Mouse (Mus musculus): Measurements from ENCODE around the gene Telo2. TPM values are rescaled to one million over a fixed set of nuclear protein-coding genes. Genes with fewer than 3 reads are reported as not detected.
"Not testable (repeated sequence)": the region's sequence is repeated elsewhere in the genome, so short reads cannot be mapped to it uniquely, and the experiment has no call there.

The Telo2 gene
- polyA plus RNA-seq, 1 experiment from 2014 or later, result 45.4 TPM

DNA sequence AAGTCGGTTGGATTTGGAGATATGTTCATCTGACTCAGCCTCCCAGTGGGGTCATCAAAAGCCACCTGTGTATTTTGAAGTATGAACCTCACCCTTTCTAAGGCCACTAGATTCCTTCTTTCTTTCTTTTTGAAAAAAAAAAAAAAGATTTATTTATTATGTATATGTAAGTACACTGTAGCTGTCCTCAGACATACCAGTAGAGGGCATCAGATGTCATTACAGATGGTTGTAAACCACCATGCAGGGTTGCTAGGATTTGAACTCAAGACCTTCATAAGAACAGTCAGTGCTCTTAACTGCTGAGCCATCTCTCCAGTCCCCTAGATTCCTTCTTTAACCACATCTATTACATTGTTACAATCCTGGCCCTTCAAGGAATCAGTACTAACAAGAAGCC, 14.3 kb upstream of the Telo2 start:
- Histone ChIP-seq H3K4me2 (ENCODE audit: low read depth, low read length, severe bottlenecking) (no peak overlapping the region), H3K9ac (ENCODE audit: low read length) (no peak overlapping the region), H3K27me3 (ENCODE audit: control insufficient read depth, insufficient read depth, low read length) (no peaks in the 10 kb centered on the region), H3K4me1 (replicated peaks; ENCODE audit: control insufficient read depth, insufficient read depth, low read length) (peaks cover 7% of the 10 kb centered on the region; the same call in 1 of the 2 replicates), H3K27ac (ENCODE audit: low read depth, low read length) (no peak overlapping the region), H3K9me3 (ENCODE audit: control insufficient read depth, low read length) (no peaks in the 10 kb centered on the region), H3K4me3 (ENCODE audit: low read depth, low read length) (no peak overlapping the region), H3K36me3 (ENCODE audit: control insufficient read depth, insufficient read depth, low read length) (no peaks in the 10 kb centered on the region)
- DNase-seq (ENCODE audit: low spot score) (no peak), ATAC-seq (replicated peaks; ENCODE audit: low FRiP score) (no peak)
- WGBS, result 80% methylated on average over 1 of the region's 1 CpGs

DNA sequence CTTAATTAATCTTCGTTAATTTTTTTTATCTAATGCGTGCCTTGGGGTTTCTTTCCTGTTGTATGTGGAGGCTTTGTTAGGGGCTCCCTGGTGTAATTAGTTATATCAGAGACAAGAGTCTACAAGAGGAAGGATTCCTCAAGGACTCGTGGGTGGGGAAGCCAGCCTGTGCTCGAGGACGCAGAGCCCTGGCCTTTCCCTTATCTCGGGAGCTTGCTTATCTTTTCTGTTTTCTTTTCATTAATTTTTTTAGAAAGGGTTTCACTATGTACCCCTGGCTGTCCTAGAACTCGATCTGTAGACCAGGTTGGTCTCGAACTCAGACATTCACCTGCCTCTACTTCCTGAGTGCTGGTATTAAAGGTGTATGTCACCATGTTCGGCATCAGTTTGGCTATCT, 11.9 kb upstream of the Telo2 start:
- H3K4me2 ChIP-seq (ENCODE audit: low read depth, low read length, severe bottlenecking), result no peak overlapping the region
- ATAC-seq (replicated peaks; ENCODE audit: low FRiP score), result no peak
- no peak for DNase-seq (ENCODE audit: low spot score)
- H3K4me3 ChIP-seq (ENCODE audit: low read depth, low read length), result no peak overlapping the region
- no peaks in the 10 kb centered on the region for H3K27me3 ChIP-seq (ENCODE audit: control insufficient read depth, insufficient read depth, low read length)
- H3K36me3 ChIP-seq (ENCODE audit: control insufficient read depth, insufficient read depth, low read length), result no peaks in the 10 kb centered on the region
- no peak overlapping the region for H3K9ac ChIP-seq (ENCODE audit: low read length)
- H3K27ac ChIP-seq (ENCODE audit: low read depth, low read length), result peak overlapping the region; percentile 25; the same call in 1 of the 2 replicates
- no peaks in the 10 kb centered on the region for H3K9me3 ChIP-seq (ENCODE audit: control insufficient read depth, low read length)
- H3K4me1 ChIP-seq (replicated peaks; ENCODE audit: control insufficient read depth, insufficient read depth, low read length), result no peaks in the 10 kb centered on the region
- WGBS, result 79% methylated on average over 9 of the region's 9 CpGs

DNA sequence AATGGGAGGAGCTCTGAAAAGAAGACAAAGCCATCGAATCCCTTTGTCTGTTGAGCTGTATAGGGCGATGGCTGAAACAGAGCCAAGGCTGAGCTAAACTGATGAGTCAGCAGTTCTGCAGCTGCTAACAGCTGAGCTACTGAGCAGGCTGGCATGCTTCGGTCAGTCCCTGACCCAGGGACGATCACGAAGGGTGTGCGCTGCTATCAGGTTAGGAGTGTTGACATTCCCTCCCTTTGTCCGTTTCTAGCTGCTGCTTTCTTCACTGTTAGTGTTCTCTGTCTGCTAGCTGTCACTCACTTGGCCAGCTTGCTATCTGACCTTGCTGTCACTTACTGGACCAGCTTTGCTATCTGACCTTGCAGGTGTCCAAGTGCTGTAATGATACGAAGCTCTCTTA, 11.3 kb upstream of the Telo2 start:
- Histone ChIP-seq H3K4me2 (ENCODE audit: low read depth, low read length, severe bottlenecking) (no peak overlapping the region), H3K27me3 (ENCODE audit: control insufficient read depth, insufficient read depth, low read length) (no peaks in the 10 kb centered on the region), H3K9me3 (ENCODE audit: control insufficient read depth, low read length) (no peaks in the 10 kb centered on the region), H3K36me3 (ENCODE audit: control insufficient read depth, insufficient read depth, low read length) (no peaks in the 10 kb centered on the region), H3K9ac (ENCODE audit: low read length) (no peak overlapping the region), H3K4me1 (replicated peaks; ENCODE audit: control insufficient read depth, insufficient read depth, low read length) (no peaks in the 10 kb centered on the region), H3K4me3 (ENCODE audit: low read depth, low read length) (no peak overlapping the region), H3K27ac (ENCODE audit: low read depth, low read length) (no peak overlapping the region)
- WGBS, result 67% methylated on average over 8 of the region's 8 CpGs
- ATAC-seq (replicated peaks; ENCODE audit: low FRiP score) (no peak), DNase-seq (ENCODE audit: low spot score) (no peak)

DNA sequence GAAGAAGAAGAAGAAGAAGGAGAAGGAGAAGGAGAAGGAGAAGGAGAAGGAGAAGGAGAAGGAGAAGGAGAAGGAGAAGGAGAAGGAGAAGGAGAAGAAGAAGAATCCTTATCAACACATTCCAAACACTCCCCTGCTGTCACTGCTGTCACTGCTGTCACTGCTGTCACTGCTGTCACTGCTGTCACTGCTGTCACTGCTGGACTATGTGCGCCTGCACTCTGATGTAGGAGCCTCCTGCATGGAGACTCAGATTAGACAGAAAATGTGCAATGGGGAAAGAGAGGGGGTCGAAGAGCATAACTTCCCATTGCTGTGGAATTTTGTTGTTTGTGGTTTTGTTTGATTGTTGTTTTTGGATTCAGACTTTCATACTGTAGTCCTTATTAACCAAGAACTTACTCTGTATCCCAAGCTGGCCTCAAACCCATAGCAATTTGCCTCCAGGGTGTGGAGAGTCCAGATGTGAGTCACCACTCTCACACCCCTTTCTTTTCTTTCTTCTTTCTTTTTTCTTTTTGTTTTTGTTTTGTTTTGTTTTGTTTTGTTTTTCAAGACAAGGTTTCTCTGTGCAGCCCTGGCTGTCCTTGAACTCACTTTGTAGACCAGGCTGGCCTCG, 9.8 kb upstream of the Telo2 start:
- H3K27me3 ChIP-seq (ENCODE audit: control insufficient read depth, insufficient read depth, low read length); H3K9me3 ChIP-seq (ENCODE audit: control insufficient read depth, low read length); ATAC-seq (replicated peaks; ENCODE audit: low FRiP score); DNase-seq (ENCODE audit: low spot score); H3K4me1 ChIP-seq (replicated peaks; ENCODE audit: control insufficient read depth, insufficient read depth, low read length); H3K27ac ChIP-seq (ENCODE audit: low read depth, low read length); H3K9ac ChIP-seq (ENCODE audit: low read length); H3K4me2 ChIP-seq (ENCODE audit: low read depth, low read length, severe bottlenecking); H3K4me3 ChIP-seq (ENCODE audit: low read depth, low read length); H3K36me3 ChIP-seq (ENCODE audit: control insufficient read depth, insufficient read depth, low read length): not testable (repeated sequence)
- WGBS, result 71% methylated on average over 3 of the region's 3 CpGs

DNA sequence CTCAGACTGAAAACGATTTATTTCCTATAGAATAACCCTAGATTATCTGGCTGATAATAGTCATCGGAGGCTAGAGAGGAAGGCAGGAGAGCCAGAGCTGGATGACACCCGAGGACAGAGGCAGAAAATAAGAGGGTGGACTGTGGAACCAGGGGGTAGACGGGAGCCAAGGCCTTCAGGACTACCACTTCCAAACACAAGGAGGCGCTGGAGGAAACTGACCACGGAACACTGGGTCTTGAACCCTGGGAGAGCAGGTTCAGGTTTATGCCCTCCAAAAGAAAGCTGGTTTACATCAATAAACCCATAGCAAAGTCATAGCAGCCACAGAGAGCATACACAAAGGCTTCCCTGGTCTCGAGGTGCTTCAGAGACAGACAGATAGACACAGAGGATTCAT, 8.2 kb upstream of the Telo2 start:
- no peaks in the 10 kb centered on the region for H3K36me3 ChIP-seq (ENCODE audit: control insufficient read depth, insufficient read depth, low read length)
- no peak overlapping the region for H3K4me2 ChIP-seq (ENCODE audit: low read depth, low read length, severe bottlenecking)
- no peak overlapping the region for H3K27ac ChIP-seq (ENCODE audit: low read depth, low read length)
- H3K4me3 ChIP-seq (ENCODE audit: low read depth, low read length), result no peak overlapping the region
- no peaks in the 10 kb centered on the region for H3K27me3 ChIP-seq (ENCODE audit: control insufficient read depth, insufficient read depth, low read length)
- no peaks in the 10 kb centered on the region for H3K4me1 ChIP-seq (replicated peaks; ENCODE audit: control insufficient read depth, insufficient read depth, low read length)
- no peak for ATAC-seq (replicated peaks; ENCODE audit: low FRiP score)
- 31% methylated on average over 7 of the region's 7 CpGs for WGBS
- H3K9ac ChIP-seq (ENCODE audit: low read length), result no peak overlapping the region
- no peak for DNase-seq (ENCODE audit: low spot score)
- H3K9me3 ChIP-seq (ENCODE audit: control insufficient read depth, low read length), result no peaks in the 10 kb centered on the region

DNA sequence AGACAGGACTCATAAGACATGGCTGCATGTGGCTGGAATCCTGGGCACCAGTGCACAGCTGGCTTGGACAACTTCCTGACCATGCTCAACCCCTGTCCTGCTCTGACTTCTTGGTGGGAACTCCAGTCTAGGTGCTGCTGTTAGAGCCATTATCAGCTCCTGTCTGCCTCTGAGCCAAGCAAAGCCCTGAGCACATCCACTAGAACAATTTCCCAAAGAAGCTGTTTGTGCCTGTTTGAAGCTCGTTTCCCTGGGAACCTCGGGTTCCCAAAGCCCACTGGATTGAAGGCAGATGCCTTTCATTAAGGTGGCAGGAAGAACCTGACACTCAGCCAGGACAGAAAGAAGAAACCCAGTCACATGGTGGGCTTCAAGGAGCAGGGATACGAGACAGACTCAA, 4.6 kb upstream of the Telo2 start, which contains the start of gene Ptx4:
Ptx4 (plus strand) TSS at position 355 of the 400 bp plus-strand sequence.
- H3K36me3 ChIP-seq (ENCODE audit: control insufficient read depth, insufficient read depth, low read length), result no peaks in the 10 kb centered on the region
- H3K4me3 ChIP-seq (ENCODE audit: low read depth, low read length), result no peak within 1 kb of the TSS
- H3K9me3 ChIP-seq (ENCODE audit: control insufficient read depth, low read length), result no peaks in the 10 kb centered on the region
- no peak within 1 kb of the TSS for H3K4me2 ChIP-seq (ENCODE audit: low read depth, low read length, severe bottlenecking)
- ATAC-seq (replicated peaks; ENCODE audit: low FRiP score) (no peak), DNase-seq (ENCODE audit: low spot score) (no peak)
- WGBS, result 43% methylated on average over 3 of the region's 3 CpGs
- H3K27me3 ChIP-seq (ENCODE audit: control insufficient read depth, insufficient read depth, low read length), result no peaks in the 10 kb centered on the region
- H3K9ac ChIP-seq (ENCODE audit: low read length), result no peak within 1 kb of the TSS
- 0 out of 2 replicates have a peak, but pooled peaks cover 2% of the 10 kb centered on the region for H3K4me1 ChIP-seq (replicated peaks; ENCODE audit: control insufficient read depth, insufficient read depth, low read length)
- H3K27ac ChIP-seq (ENCODE audit: low read depth, low read length), result no peak within 1 kb of the TSS

DNA sequence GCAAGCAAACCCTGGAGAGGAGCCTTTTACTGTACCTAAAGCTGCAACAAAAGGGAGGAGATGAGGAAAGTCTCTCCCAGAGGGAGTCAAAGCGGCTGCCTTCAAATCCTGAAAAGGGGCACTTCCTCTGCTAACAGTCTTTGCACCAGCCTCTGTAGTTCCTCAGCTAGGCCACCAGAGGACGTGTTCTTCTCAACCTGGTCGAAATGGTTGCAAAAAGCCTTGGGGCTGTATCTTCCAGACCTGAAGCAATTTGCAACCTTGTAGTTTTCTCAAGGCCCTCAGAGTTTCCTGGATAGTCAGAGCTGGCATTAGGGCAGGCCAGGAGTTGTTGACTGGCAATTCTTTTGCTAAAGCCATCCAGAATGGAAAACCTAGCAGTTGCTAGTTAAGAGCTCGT, 1.5 kb upstream of the Telo2 start:
- no peaks in the 10 kb centered on the region for H3K36me3 ChIP-seq (ENCODE audit: control insufficient read depth, insufficient read depth, low read length)
- H3K4me2 ChIP-seq (ENCODE audit: low read depth, low read length, severe bottlenecking), result no peak overlapping the region
- ATAC-seq (replicated peaks; ENCODE audit: low FRiP score), result no peak
- no peak overlapping the region for H3K9ac ChIP-seq (ENCODE audit: low read length)
- WGBS, result 33% methylated on average over 4 of the region's 4 CpGs
- DNase-seq (ENCODE audit: low spot score), result no peak
- H3K4me1 ChIP-seq (replicated peaks; ENCODE audit: control insufficient read depth, insufficient read depth, low read length), result peaks cover 2% of the 10 kb centered on the region; the same call in 1 of the 2 replicates
- H3K27me3 ChIP-seq (ENCODE audit: control insufficient read depth, insufficient read depth, low read length), result no peaks in the 10 kb centered on the region
- H3K27ac ChIP-seq (ENCODE audit: low read depth, low read length), result no peak overlapping the region
- H3K9me3 ChIP-seq (ENCODE audit: control insufficient read depth, low read length), result no peaks in the 10 kb centered on the region
- no peak overlapping the region for H3K4me3 ChIP-seq (ENCODE audit: low read depth, low read length)

DNA sequence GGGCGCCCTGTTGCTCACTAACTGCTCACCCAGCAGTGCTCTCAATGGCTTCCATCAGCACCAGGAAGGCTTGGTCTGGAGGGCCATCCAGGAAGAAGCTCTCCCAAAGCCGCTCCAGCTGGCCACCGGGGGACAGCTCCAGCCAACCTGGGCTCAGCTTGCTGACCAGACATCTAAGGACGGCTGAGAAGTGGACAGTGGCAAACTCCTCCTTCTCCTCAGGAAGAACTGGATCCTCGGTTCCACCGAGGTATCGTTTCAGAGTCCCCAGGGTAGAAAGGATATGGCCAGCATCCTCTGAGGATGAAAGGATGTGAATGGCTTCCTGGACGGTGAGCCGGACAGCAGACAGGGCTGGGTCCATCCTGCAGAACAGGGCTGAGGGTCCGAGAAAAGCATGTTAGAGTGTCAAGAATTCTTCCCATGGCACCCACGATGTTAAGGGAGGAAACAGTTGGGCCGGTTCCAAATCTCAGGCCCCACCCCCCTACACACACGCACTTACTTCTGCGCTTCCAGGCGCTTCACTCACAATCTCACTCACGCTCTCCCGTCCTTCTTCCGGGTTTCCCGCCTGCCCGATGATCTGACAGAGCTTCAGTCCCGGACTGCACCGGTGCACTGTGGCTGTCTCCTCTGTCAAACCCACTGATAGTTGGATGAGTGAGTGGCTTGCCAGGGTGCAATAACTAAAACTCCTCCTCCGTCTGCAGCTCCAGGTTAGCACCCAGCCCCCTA, 690 bp downstream of the Telo2 start:
- H3K4me1 ChIP-seq (replicated peaks; ENCODE audit: control insufficient read depth, insufficient read depth, low read length), result peaks cover 2% of the 10 kb centered on the region; the same call in 1 of the 2 replicates
- WGBS, result 11% methylated on average over 23 of the region's 23 CpGs
- peak overlapping the region; percentile 99 for H3K4me2 ChIP-seq (ENCODE audit: low read depth, low read length, severe bottlenecking)
- no peak for DNase-seq (ENCODE audit: low spot score)
- no peaks in the 10 kb centered on the region for H3K27me3 ChIP-seq (ENCODE audit: control insufficient read depth, insufficient read depth, low read length)
- peak overlapping the region; percentile 54 for H3K4me3 ChIP-seq (ENCODE audit: low read depth, low read length)
- no peaks in the 10 kb centered on the region for H3K36me3 ChIP-seq (ENCODE audit: control insufficient read depth, insufficient read depth, low read length)
- H3K9ac ChIP-seq (ENCODE audit: low read length), result peak overlapping the region; percentile 84
- no peak for ATAC-seq (replicated peaks; ENCODE audit: low FRiP score)
- H3K27ac ChIP-seq (ENCODE audit: low read depth, low read length), result peak overlapping the region; percentile 68; the same call in 1 of the 2 replicates
- no peaks in the 10 kb centered on the region for H3K9me3 ChIP-seq (ENCODE audit: control insufficient read depth, low read length)

All from forebrain, embryonic 11.5 days (tissue).